ENCODE assay signal across 23 mouse cellular contexts in the genomic region with DNA sequence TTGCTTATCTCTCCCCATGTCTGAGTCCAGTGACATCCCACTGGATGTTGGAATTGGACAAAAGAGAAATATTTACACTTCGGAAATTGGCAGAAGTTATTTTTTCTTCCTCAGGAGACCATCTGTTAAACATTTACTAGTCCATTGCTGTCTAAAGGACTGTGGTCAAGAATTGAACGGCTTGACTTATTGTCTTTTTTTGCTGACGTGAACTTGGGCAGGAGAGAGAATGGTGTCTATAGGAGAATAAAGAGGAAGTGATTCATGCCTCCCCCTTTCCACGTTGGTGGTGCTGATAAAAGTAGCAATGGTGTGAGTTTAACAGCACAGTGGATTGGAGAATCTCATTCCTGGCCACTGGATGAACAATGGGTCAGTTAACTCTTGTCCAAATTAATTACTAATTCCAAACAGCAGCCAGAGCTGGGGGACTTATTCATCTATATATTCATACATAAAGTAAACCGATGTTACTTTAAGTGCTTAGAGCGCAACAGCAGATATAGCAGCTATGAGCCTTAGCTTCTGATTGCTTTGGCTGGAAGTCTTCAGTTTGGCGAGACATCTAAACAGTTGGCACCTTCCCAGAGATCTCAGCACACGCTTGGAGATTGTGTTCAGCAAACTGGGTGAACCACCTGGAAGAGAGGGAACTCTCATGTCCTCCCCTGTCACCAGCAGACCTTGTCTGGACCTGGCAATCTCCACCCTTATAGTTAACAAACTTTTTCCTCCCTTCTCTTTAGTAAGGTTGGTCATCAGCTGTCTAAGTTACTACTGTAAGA. TPM values are rescaled to one million over a fixed set of nuclear protein-coding genes. Genes with fewer than 3 reads are reported as not detected.
DNase-seq lines count a peak whose midpoint lies in the region; ATAC-seq and TF ChIP-seq lines count a peak whose summit lies in the region.
"Had no signal": no experiment of that assay in that cellular context is flagged by ENCODE, and none has a peak within 500 bp of the region (broad histone marks: within the 10 kb centered on the region; RNA-seq: fewer than 3 reads in every experiment).

No protein-coding gene starts in this region.

- no peaks in the 10 kb centered on the region for H3K9me3 ChIP-seq in CH12.LX (replicated peaks; ENCODE audit: low read length)
- H3K9me3 ChIP-seq: embryonic facial prominence, embryonic 13.5 days; forebrain, embryonic 13.5 days; heart, embryonic 15.5 days; hindbrain, embryonic 15.5 days; liver, embryonic 15.5 days had no signal

- no peak for TF ChIP-seq POLR2A in CH12.LX (IDR thresholded peaks at IDR 0.05; ENCODE audit: low read depth, low read length)
- TF ChIP-seq POLR2A in brain, embryonic 14.5 days (IDR thresholded peaks at IDR 0.05; ENCODE audit: borderline replicate concordance, extremely low read depth, insufficient read depth, insufficient read length, poor library complexity, severe bottlenecking), result no peak

- TF ChIP-seq RAD21 in CH12.LX (IDR thresholded peaks at IDR 0.05; ENCODE audit: low read depth, low read length), result no peak

- dilution Hi-C loops in CH12.LX (cut with MboI; ENCODE audit: extremely low pct_ligation_motif_present, extremely low pct_unique_long_range_greater_than_20kb, low sequenced_read_pairs), result no loop called here

- DNase-seq in heart, adult 11 months, result peak; percentile 31
- DNase-seq in heart, postnatal 25 days (ENCODE audit: low spot score), result no peak
- DNase-seq in CH12.LX (ENCODE audit: extremely low read depth), result peak; percentile 48
- peak; percentile 26 for DNase-seq in brain, embryonic 14.5 days (ENCODE audit: low read depth)
- DNase-seq: cerebellum, adult 9-11 months; embryo, embryonic 11 days; gastrocnemius, postnatal 36 days; heart, postnatal 4 days; kidney, adult 8-10 months; kidney, postnatal 25 days; right cerebral cortex, postnatal 25 days had no signal

- in situ Hi-C loops in CH12.LX (cut with MboI; ENCODE audit: low pct_ligation_motif_present, low pct_unique_long_range_greater_than_20kb, low sequenced_read_pairs), result loop anchor here (25.0 kb wide), 1 partner anchor 361 kb away; a partner anchor contains a TSS

- no peaks in the 10 kb centered on the region for H3K36me3 ChIP-seq in CH12.LX (replicated peaks in 1 of 2; ENCODE audit: control insufficient read depth in 1 of 2, insufficient read depth in 1 of 2, low read length in 1 of 2)
- H3K36me3 ChIP-seq: embryonic facial prominence, embryonic 13.5 days; heart, embryonic 15.5 days; hindbrain, embryonic 15.5 days; liver, embryonic 15.5 days had no signal

- H3K4me3 ChIP-seq in CH12.LX (replicated peaks in 1 of 3; ENCODE audit: low read depth in 2 of 3, low read length in 2 of 3, poor library complexity in 1 of 3), result no peak overlapping the region
- H3K4me3 ChIP-seq: embryonic facial prominence, embryonic 13.5 days; forebrain, embryonic 13.5 days; heart, embryonic 15.5 days; hindbrain, embryonic 15.5 days; liver, embryonic 15.5 days had no signal

- H3K4me2 ChIP-seq in CH12.LX (ENCODE audit: insufficient read depth, low read depth, poor library complexity, severe bottlenecking), result no peak overlapping the region
- H3K4me2 ChIP-seq: embryonic facial prominence, embryonic 13.5 days; forebrain, embryonic 13.5 days; heart, embryonic 15.5 days; hindbrain, embryonic 15.5 days; liver, embryonic 15.5 days; midbrain, embryonic 11.5 days had no signal

- 0 out of 2 replicates have a peak overlapping the region, but pooled peaks have one; percentile 25 for H3K27ac ChIP-seq in CH12.LX (ENCODE audit: insufficient read depth, low read depth)
- H3K27ac ChIP-seq: embryonic facial prominence, embryonic 13.5 days; forebrain, embryonic 13.5 days; heart, embryonic 15.5 days; hindbrain, embryonic 15.5 days; liver, embryonic 15.5 days; macrophage had no signal

- peak; percentile 51; the same call in 1 of the 2 replicates for ATAC-seq in megakaryocyte, adult 5-6 weeks (ENCODE audit: poor library complexity, severe bottlenecking)
- ATAC-seq in monocyte, adult 5-6 weeks (replicated peaks; ENCODE audit: insufficient number of reproducible peaks, low FRiP score, low TSS enrichment, poor library complexity, severe bottlenecking), result no peak
- ATAC-seq in CD4-positive, CD25-positive, alpha-beta regulatory T cell, adult 4 months, result no peak
- ATAC-seq: forebrain, embryonic 13.5 days had no signal

- H3K27me3 ChIP-seq in CH12.LX (replicated peaks), result no peaks in the 10 kb centered on the region
- H3K27me3 ChIP-seq: embryonic facial prominence, embryonic 13.5 days; forebrain, embryonic 13.5 days; heart, embryonic 15.5 days; hindbrain, embryonic 15.5 days; liver, embryonic 15.5 days had no signal

- TF ChIP-seq CTCF in CH12.LX (conservative IDR thresholded peaks at IDR 0.05 in 1 of 2, IDR thresholded peaks at IDR 0.05 in 1 of 2; ENCODE audit: low read depth in 2 of 2, low read length in 2 of 2), result no peak
- TF ChIP-seq CTCF in brain, embryonic 14.5 days (IDR thresholded peaks at IDR 0.05; ENCODE audit: borderline replicate concordance, extremely low read depth, insufficient read depth, insufficient read length), result no peak

- H3K9ac ChIP-seq in CH12.LX (ENCODE audit: insufficient read depth, low read depth), result no peak overlapping the region
- H3K9ac ChIP-seq: embryonic facial prominence, embryonic 13.5 days; forebrain, embryonic 13.5 days; heart, embryonic 15.5 days; hindbrain, embryonic 15.5 days; liver, embryonic 15.5 days had no signal

- intact Hi-C loops in heart, postnatal 25 days (cut with DNase I), result no loop called here

- no peaks in the 10 kb centered on the region for H3K79me2 ChIP-seq in CH12.LX (replicated peaks; ENCODE audit: control insufficient read depth, extremely low read depth, insufficient read depth, poor library complexity, severe bottlenecking)

- H3K4me1 ChIP-seq in CH12.LX (ENCODE audit: control insufficient read depth in 1 of 2, insufficient read depth in 2 of 2), result peaks cover 16 to 84% of the 10 kb centered on the region in 2 experiments
- H3K4me1 ChIP-seq: embryonic facial prominence, embryonic 13.5 days; forebrain, embryonic 13.5 days; heart, embryonic 15.5 days; hindbrain, embryonic 15.5 days; liver, embryonic 15.5 days had no signal

- TF ChIP-seq EP300 in CH12.LX (IDR thresholded peaks at IDR 0.05; ENCODE audit: low read length), result peak; percentile 63; the same call in 1 of the 2 replicates

TF ChIP-seq in CH12.LX, 34 proteins besides CTCF, POLR2A, EP300 and RAD21:
- 0 out of 2 replicates have a peak, but pooled peaks have one; percentile 45 for TF ChIP-seq MAZ (IDR thresholded peaks at IDR 0.05; ENCODE audit: low read depth, low read length)
- TF ChIP-seq MAX (IDR thresholded peaks at IDR 0.05; ENCODE audit: low read length), result peak; percentile 47; the same call in 1 of the 2 replicates
- peak; percentile 38; the same call in 1 of the 2 replicates for TF ChIP-seq IRF4 (IDR thresholded peaks at IDR 0.05; ENCODE audit: low read depth, low read length)
- no peak for TF ChIP-seq TCF12 (IDR thresholded peaks at IDR 0.05; ENCODE audit: low read depth, low read length)
- 0 out of 2 replicates have a peak, but pooled peaks have one; percentile 20 for TF ChIP-seq TBP (conservative IDR thresholded peaks at IDR 0.05; ENCODE audit: low read depth, low read length)
- no peak for TF ChIP-seq E2F4 (IDR thresholded peaks at IDR 0.05; ENCODE audit: insufficient replicate concordance, low read depth, low read length)
- no peak for TF ChIP-seq MXI1 (IDR thresholded peaks at IDR 0.05; ENCODE audit: low read depth, low read length)
- no peak for TF ChIP-seq MYC (IDR thresholded peaks at IDR 0.05; ENCODE audit: low read depth, low read length)
- 0 out of 2 replicates have a peak, but pooled peaks have one; percentile 35 for TF ChIP-seq ZNF384 (IDR thresholded peaks at IDR 0.05; ENCODE audit: low read depth, low read length)
- TF ChIP-seq MAFK (IDR thresholded peaks at IDR 0.05; ENCODE audit: insufficient replicate concordance, low read length), result peak; percentile 78; the same call in 1 of the 2 replicates
- no peak for TF ChIP-seq JUN (IDR thresholded peaks at IDR 0.05; ENCODE audit: insufficient read depth, low read depth, low read length)
- peak; percentile 25 for TF ChIP-seq ETS1 (conservative IDR thresholded peaks at IDR 0.05; ENCODE audit: low read depth, low read length)

RNA-seq across cellular contexts. Expression of a gene that starts 28.6 kb away (rescaled TPM):
- not detected for total RNA-seq in heart, postnatal 25 days (2021)
- total RNA-seq in CH12.LX (2012; rRNA removed), result 62.5 and 93.9 TPM in 2 replicates
- 127 and 139 TPM in 2 replicates for total RNA-seq in CH12.LX (2014; rRNA removed)
- 47.0 and 63.3 TPM in 2 replicates for polyA plus RNA-seq in CH12.LX (2012; ENCODE audit: insufficient read length, low read depth)
- polyA plus RNA-seq in brain, embryonic 14.5 days (2012; rRNA removed), result 0.03 TPM in 1 of 2 replicates, not detected in the other
- 0.13 TPM in 1 of 2 replicates, not detected in the other for total RNA-seq in megakaryocyte, adult 5-6 weeks (2015)
- 0.12 TPM in 1 of 2 replicates, not detected in the other for total RNA-seq in megakaryocyte, adult 5-6 weeks (2017)
- not detected in 3 replicates for total RNA-seq in monocyte, adult 5-6 weeks (2017)
- polyA plus RNA-seq in CD4-positive, CD25-positive, alpha-beta regulatory T cell, adult 4 months (2017; shearing (Covaris generic)), result under 1 TPM; 0.18 to 0.38 TPM
- total RNA-seq: gastrocnemius, adult 18-20 months; gastrocnemius, postnatal 36 days had no signal
- polyA plus RNA-seq: embryonic facial prominence, embryonic 13.5 days; forebrain, embryonic 13.5 days; midbrain, embryonic 11.5 days; neural tube, embryonic 11.5 days had no signal

Comparison
In these comparisons a context has a peak if more than half of its experiments do, and no peak if none do; other contexts are left out.
1. RNA of a gene that starts 28.6 kb away (total RNA-seq): 62.5 to 139 TPM in CH12.LX; 0.12 to 0.13 TPM in megakaryocyte, adult 5-6 weeks, not detected in heart, postnatal 25 days and not detected in monocyte, adult 5-6 weeks; every median in the first group is over 10 times any median in the second.